Mouse (Mus musculus) megakaryocyte, embryonic 14.5 days (primary cell): ENCODE results near the gene Npas3.
"Not testable (repeated sequence)": the region's sequence is repeated elsewhere in the genome, so short reads cannot be mapped to it uniquely, and the experiment has no call there.

Source experiments
- FLI1 ChIP-seq: IDR thresholded peaks from 2 replicates; pipeline ENCODE4 v1.6.1; 2012; ENCODE audit warnings: low read length, inconsistent platforms, mixed read lengths
- GATA1 ChIP-seq: IDR thresholded peaks from 3 replicates; pipeline ENCODE4 v1.6.1; 2012; ENCODE audit warnings: mixed read lengths, low read length, inconsistent platforms, borderline replicate concordance

DNA sequence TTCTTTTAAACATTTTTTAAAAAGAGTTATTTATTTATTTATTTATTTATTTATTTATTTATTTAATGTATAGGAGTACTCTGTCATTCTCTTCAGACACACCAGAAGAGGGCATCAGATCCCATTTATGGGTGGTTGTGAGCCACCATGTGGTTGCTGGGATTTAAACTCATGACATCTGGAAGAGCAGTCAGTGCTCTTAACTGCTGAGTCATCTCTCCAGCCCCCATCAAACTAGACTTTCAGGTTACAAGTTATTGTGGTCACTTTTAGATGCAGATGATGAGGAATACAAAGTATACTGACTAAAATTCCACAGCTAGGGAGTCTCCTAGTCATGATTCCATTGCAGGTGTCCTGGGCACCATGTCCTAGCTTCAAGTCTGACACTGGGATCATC is 26.0 kb downstream of the Npas3 start:
- TF ChIP-seq GATA1, FLI1: not testable (repeated sequence)
